ENCODE assay signal across 9 mouse cellular contexts in the genomic region with DNA sequence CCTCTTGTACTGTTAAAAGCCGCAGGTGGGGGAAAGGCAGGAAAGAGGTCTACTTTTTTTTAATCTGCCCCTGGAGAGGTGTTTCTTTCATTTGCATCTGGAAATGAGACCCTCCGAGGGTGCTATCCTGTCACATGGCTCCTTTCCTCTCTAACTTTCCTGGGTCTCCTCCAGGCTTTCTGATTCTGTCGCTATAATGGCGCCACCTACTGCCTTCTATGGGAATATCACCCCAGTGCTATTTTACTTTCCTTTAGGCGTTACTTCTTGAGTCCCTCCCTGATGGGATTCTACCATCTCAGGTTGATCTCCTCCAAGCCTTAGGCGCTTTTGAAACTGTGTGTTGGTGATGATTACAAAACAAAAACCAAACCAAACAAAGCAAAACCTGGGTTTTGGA. TPM values are rescaled to one million over a fixed set of nuclear protein-coding genes. Genes with fewer than 3 reads are reported as not detected.
DNase-seq lines count a peak whose midpoint lies in the region; ATAC-seq and TF ChIP-seq lines count a peak whose summit lies in the region.
"Had no signal": no experiment of that assay in that cellular context is flagged by ENCODE, and none has a peak within 500 bp of the region (broad histone marks: within the 10 kb centered on the region; RNA-seq: fewer than 3 reads in every experiment).

No protein-coding gene starts in this region.

- no peak overlapping the region for H3K27ac ChIP-seq in forebrain, postnatal 0 days (ENCODE audit: low read depth, low read length)
- H3K27ac ChIP-seq in forebrain, embryonic 13.5 days: no peak overlapping the region
- no peak overlapping the region for H3K27ac ChIP-seq in midbrain, embryonic 14.5 days (replicated peaks; ENCODE audit: low read depth, low read length)
- no peak overlapping the region for H3K27ac ChIP-seq in midbrain, embryonic 16.5 days (ENCODE audit: low read length)
- H3K27ac ChIP-seq in limb, embryonic 14.5 days (replicated peaks; ENCODE audit: low read depth, low read length): no peak overlapping the region
- H3K27ac ChIP-seq: liver, embryonic 13.5 days had no signal

- no peaks in the 10 kb centered on the region for H3K4me1 ChIP-seq in forebrain, postnatal 0 days (ENCODE audit: insufficient read depth)
- no peaks in the 10 kb centered on the region for H3K4me1 ChIP-seq in forebrain, embryonic 13.5 days
- H3K4me1 ChIP-seq in midbrain, embryonic 14.5 days (ENCODE audit: control insufficient read depth, insufficient read depth, low read length): no peaks in the 10 kb centered on the region
- no peaks in the 10 kb centered on the region for H3K4me1 ChIP-seq in midbrain, embryonic 16.5 days (ENCODE audit: control insufficient read depth, insufficient read depth, low read length)
- no peaks in the 10 kb centered on the region for H3K4me1 ChIP-seq in limb, embryonic 14.5 days (ENCODE audit: control insufficient read depth, insufficient read depth, low read length)
- H3K4me1 ChIP-seq: liver, embryonic 13.5 days had no signal

- H3K9ac ChIP-seq in forebrain, postnatal 0 days: no peak overlapping the region
- H3K9ac ChIP-seq in forebrain, embryonic 13.5 days: no peak overlapping the region
- H3K9ac ChIP-seq in midbrain, embryonic 14.5 days (replicated peaks; ENCODE audit: low read length): no peak overlapping the region
- no peak overlapping the region for H3K9ac ChIP-seq in midbrain, embryonic 16.5 days (ENCODE audit: low read depth, low read length)
- H3K9ac ChIP-seq in limb, embryonic 14.5 days (ENCODE audit: low read depth, low read length, severe bottlenecking): no peak overlapping the region
- H3K9ac ChIP-seq: liver, embryonic 13.5 days had no signal

- H3K27me3 ChIP-seq in forebrain, postnatal 0 days (ENCODE audit: insufficient read depth, low read length): no peaks in the 10 kb centered on the region
- no peaks in the 10 kb centered on the region for H3K27me3 ChIP-seq in forebrain, embryonic 13.5 days
- no peaks in the 10 kb centered on the region for H3K27me3 ChIP-seq in midbrain, embryonic 14.5 days (ENCODE audit: control insufficient read depth, insufficient read depth, low read length)
- no peaks in the 10 kb centered on the region for H3K27me3 ChIP-seq in midbrain, embryonic 16.5 days (ENCODE audit: control insufficient read depth, insufficient read depth, low read depth, low read length)
- no peaks in the 10 kb centered on the region for H3K27me3 ChIP-seq in limb, embryonic 14.5 days (ENCODE audit: control insufficient read depth, insufficient read depth, low read length)

- no peak overlapping the region for H3K4me2 ChIP-seq in forebrain, postnatal 0 days (ENCODE audit: low read depth)
- H3K4me2 ChIP-seq in forebrain, embryonic 13.5 days: no peak overlapping the region
- no peak overlapping the region for H3K4me2 ChIP-seq in midbrain, embryonic 14.5 days (ENCODE audit: low read length)
- H3K4me2 ChIP-seq in midbrain, embryonic 16.5 days (ENCODE audit: low read length): no peak overlapping the region
- H3K4me2 ChIP-seq in limb, embryonic 14.5 days (replicated peaks; ENCODE audit: low read depth, low read length, severe bottlenecking): no peak overlapping the region
- H3K4me2 ChIP-seq: liver, embryonic 13.5 days had no signal

- no peak for TF ChIP-seq POLR2A in brain, embryonic 14.5 days (IDR thresholded peaks at IDR 0.05; ENCODE audit: borderline replicate concordance, extremely low read depth, insufficient read depth, insufficient read length, poor library complexity, severe bottlenecking)
- TF ChIP-seq POLR2A in limb, embryonic 14.5 days (IDR thresholded peaks at IDR 0.05; ENCODE audit: borderline replicate concordance, extremely low read depth, insufficient read depth, insufficient read length): no peak

- ATAC-seq in forebrain, postnatal 0 days: no peak
- no peak for ATAC-seq in forebrain, embryonic 13.5 days
- ATAC-seq in midbrain, embryonic 14.5 days (ENCODE audit: low FRiP score, low TSS enrichment): no peak
- no peak for ATAC-seq in midbrain, embryonic 16.5 days
- ATAC-seq in limb, embryonic 14.5 days (ENCODE audit: low FRiP score, low read depth): no peak

- H3K9me3 ChIP-seq in forebrain, postnatal 0 days (ENCODE audit: low read length): no peaks in the 10 kb centered on the region
- H3K9me3 ChIP-seq in forebrain, embryonic 13.5 days (replicated peaks): no peaks in the 10 kb centered on the region
- H3K9me3 ChIP-seq in midbrain, embryonic 14.5 days (ENCODE audit: control insufficient read depth, low read length): no peaks in the 10 kb centered on the region
- no peaks in the 10 kb centered on the region for H3K9me3 ChIP-seq in midbrain, embryonic 16.5 days (replicated peaks; ENCODE audit: control insufficient read depth, low read length, poor library complexity, severe bottlenecking)
- no peaks in the 10 kb centered on the region for H3K9me3 ChIP-seq in limb, embryonic 14.5 days (ENCODE audit: control insufficient read depth, low read length)
- H3K9me3 ChIP-seq: liver, embryonic 13.5 days had no signal

- TF ChIP-seq CTCF in forebrain, postnatal 0 days (IDR thresholded peaks at IDR 0.05; ENCODE audit: low read depth): peak; percentile 64
- TF ChIP-seq CTCF in brain, embryonic 14.5 days (IDR thresholded peaks at IDR 0.05; ENCODE audit: borderline replicate concordance, extremely low read depth, insufficient read depth, insufficient read length): peak; percentile 62; the same call in 1 of the 2 replicates

- 37% methylated on average over 6 of the region's 6 CpGs for WGBS in forebrain, postnatal 0 days
- WGBS in forebrain, embryonic 13.5 days: 35% methylated on average over 6 of the region's 6 CpGs
- WGBS in midbrain, embryonic 14.5 days: 42% methylated on average over 6 of the region's 6 CpGs
- 41% methylated on average over 6 of the region's 6 CpGs for WGBS in midbrain, embryonic 16.5 days
- 29% methylated on average over 6 of the region's 6 CpGs for WGBS in limb, embryonic 14.5 days

- DNase-seq in forebrain, postnatal 0 days: peak; percentile 32
- peak; percentile 51 for DNase-seq in midbrain, embryonic 14.5 days
- no peak for DNase-seq in brain, embryonic 14.5 days (ENCODE audit: low read depth)
- DNase-seq in limb, embryonic 14.5 days (ENCODE audit: low spot score): peak; percentile 26
- no peak for DNase-seq in testis, postnatal 14 days (ENCODE audit: low spot score)
- DNase-seq in cerebellum, adult 11-12 months: no peak
- DNase-seq: liver, embryonic 13.5 days had no signal

- H3K36me3 ChIP-seq in forebrain, postnatal 0 days (ENCODE audit: insufficient read depth): no peaks in the 10 kb centered on the region
- H3K36me3 ChIP-seq in forebrain, embryonic 13.5 days (ENCODE audit: poor library complexity, severe bottlenecking): no peaks in the 10 kb centered on the region
- H3K36me3 ChIP-seq in midbrain, embryonic 14.5 days (ENCODE audit: control insufficient read depth, insufficient read depth, low read length): no peaks in the 10 kb centered on the region
- no peaks in the 10 kb centered on the region for H3K36me3 ChIP-seq in midbrain, embryonic 16.5 days (ENCODE audit: control insufficient read depth, insufficient read depth, low read length)
- no peaks in the 10 kb centered on the region for H3K36me3 ChIP-seq in limb, embryonic 14.5 days (ENCODE audit: control insufficient read depth, insufficient read depth, low read length)
- H3K36me3 ChIP-seq: liver, embryonic 13.5 days had no signal

- no peak overlapping the region for H3K4me3 ChIP-seq in forebrain, postnatal 0 days (ENCODE audit: low read depth, low read length)
- H3K4me3 ChIP-seq in forebrain, embryonic 13.5 days: no peak overlapping the region
- H3K4me3 ChIP-seq in midbrain, embryonic 14.5 days (replicated peaks; ENCODE audit: low read depth, low read length): no peak overlapping the region
- H3K4me3 ChIP-seq in midbrain, embryonic 16.5 days (ENCODE audit: low read depth, low read length): no peak overlapping the region
- no peak overlapping the region for H3K4me3 ChIP-seq in limb, embryonic 14.5 days (replicated peaks; ENCODE audit: low read length)
- H3K4me3 ChIP-seq: liver, embryonic 13.5 days had no signal

RNA-seq across cellular contexts. Expression of a gene that starts 22.1 kb away (rescaled TPM):
- 0.24 and 0.54 TPM in 2 replicates for total RNA-seq in forebrain, postnatal 0 days (2014; rRNA removed)
- 0.15 and 0.24 TPM in 2 replicates for polyA plus RNA-seq in forebrain, postnatal 0 days (2015; fragmentation: Nextera tagmentation; extraction: Ambion mirVana)
- polyA plus RNA-seq in forebrain, embryonic 13.5 days (2015; fragmentation: Nextera tagmentation; extraction: Ambion mirVana): 0.06 and 0.17 TPM in 2 replicates
- 0.12 and 0.18 TPM in 2 replicates for polyA plus RNA-seq in midbrain, embryonic 14.5 days (2014; fragmentation: Nextera tagmentation; extraction: Ambion mirVana)
- polyA plus RNA-seq in midbrain, embryonic 16.5 days (2015; fragmentation: Nextera tagmentation; extraction: Ambion mirVana): 0.14 and 0.22 TPM in 2 replicates
- 1.2 and 1.4 TPM in 2 replicates for polyA plus RNA-seq in brain, embryonic 14.5 days (2012; rRNA removed)
- polyA plus RNA-seq in limb, embryonic 14.5 days (2012; rRNA removed): 112 and 192 TPM in 2 replicates
- 145 and 205 TPM in 2 replicates for polyA plus RNA-seq in limb, embryonic 14.5 days (2014; fragmentation: Nextera tagmentation; extraction: Ambion mirVana)

RNA-seq across cellular contexts. Expression of a gene that starts 47.7 kb away (rescaled TPM):
- total RNA-seq in forebrain, postnatal 0 days (2014; rRNA removed): 16.0 and 18.3 TPM in 2 replicates
- polyA plus RNA-seq in forebrain, postnatal 0 days (2015; fragmentation: Nextera tagmentation; extraction: Ambion mirVana): 11.9 and 13.9 TPM in 2 replicates
- polyA plus RNA-seq in forebrain, embryonic 13.5 days (2015; fragmentation: Nextera tagmentation; extraction: Ambion mirVana): 14.2 and 14.4 TPM in 2 replicates
- 11.3 and 13.1 TPM in 2 replicates for polyA plus RNA-seq in midbrain, embryonic 14.5 days (2014; fragmentation: Nextera tagmentation; extraction: Ambion mirVana)
- 10.9 and 12.5 TPM in 2 replicates for polyA plus RNA-seq in midbrain, embryonic 16.5 days (2015; fragmentation: Nextera tagmentation; extraction: Ambion mirVana)
- polyA plus RNA-seq in brain, embryonic 14.5 days (2012; rRNA removed): 5.6 and 7.5 TPM in 2 replicates
- 7.5 and 8.8 TPM in 2 replicates for polyA plus RNA-seq in limb, embryonic 14.5 days (2012; rRNA removed)
- 14.8 and 15.8 TPM in 2 replicates for polyA plus RNA-seq in limb, embryonic 14.5 days (2014; fragmentation: Nextera tagmentation; extraction: Ambion mirVana)

RNA-seq across cellular contexts. Expression of a gene that starts 47.8 kb away (rescaled TPM):
- total RNA-seq in forebrain, postnatal 0 days (2014; rRNA removed): 22.2 and 23.2 TPM in 2 replicates
- polyA plus RNA-seq in forebrain, postnatal 0 days (2015; fragmentation: Nextera tagmentation; extraction: Ambion mirVana): 24.6 and 26.3 TPM in 2 replicates
- 34.8 and 37.2 TPM in 2 replicates for polyA plus RNA-seq in forebrain, embryonic 13.5 days (2015; fragmentation: Nextera tagmentation; extraction: Ambion mirVana)
- 29.3 and 36.6 TPM in 2 replicates for polyA plus RNA-seq in midbrain, embryonic 14.5 days (2014; fragmentation: Nextera tagmentation; extraction: Ambion mirVana)
- polyA plus RNA-seq in midbrain, embryonic 16.5 days (2015; fragmentation: Nextera tagmentation; extraction: Ambion mirVana): 28.2 and 32.7 TPM in 2 replicates
- polyA plus RNA-seq in brain, embryonic 14.5 days (2012; rRNA removed): 28.8 and 33.5 TPM in 2 replicates
- polyA plus RNA-seq in limb, embryonic 14.5 days (2012; rRNA removed): 34.0 and 34.3 TPM in 2 replicates
- 33.3 and 38.1 TPM in 2 replicates for polyA plus RNA-seq in limb, embryonic 14.5 days (2014; fragmentation: Nextera tagmentation; extraction: Ambion mirVana)

Comparison
In these comparisons a context has a peak if more than half of its experiments do, and no peak if none do; other contexts are left out.
1. DNase-seq: peak in forebrain, postnatal 0 days (single experiment), midbrain, embryonic 14.5 days (single experiment) and limb, embryonic 14.5 days (single experiment); none in brain, embryonic 14.5 days (single experiment), testis, postnatal 14 days (single experiment) and cerebellum, adult 11-12 months (single experiment).
2. RNA of a gene that starts 22.1 kb away (polyA plus RNA-seq): 112 to 205 TPM in limb, embryonic 14.5 days; 1.2 to 1.4 TPM in brain, embryonic 14.5 days, 0.15 to 0.24 TPM in forebrain, postnatal 0 days, 0.06 to 0.17 TPM in forebrain, embryonic 13.5 days, 0.14 to 0.22 TPM in midbrain, embryonic 16.5 days and 0.12 to 0.18 TPM in midbrain, embryonic 14.5 days; every median in the first group is over 10 times any median in the second.